ENCODE assay signal across 8 mouse cellular contexts in the genomic region with DNA sequence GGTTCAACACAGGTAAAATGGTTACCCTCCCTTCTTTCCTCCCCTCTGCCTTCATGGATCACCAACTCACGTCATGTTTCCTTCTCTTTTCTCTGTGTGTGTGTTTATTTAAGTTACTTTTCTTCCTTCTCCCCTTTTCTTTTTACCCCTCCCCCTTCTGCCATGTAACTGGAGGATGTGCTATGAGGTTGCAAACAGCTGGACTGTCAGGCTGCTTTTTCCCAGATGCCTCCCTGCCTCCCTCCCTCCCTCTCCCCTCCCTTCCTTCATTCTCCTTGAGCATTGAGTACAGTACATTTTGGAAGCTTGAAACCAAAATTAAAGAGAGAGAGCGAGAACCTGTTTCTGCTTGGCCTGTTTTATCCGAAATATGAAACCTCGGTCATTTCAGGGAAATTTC. TPM values are rescaled to one million over a fixed set of nuclear protein-coding genes. Genes with fewer than 3 reads are reported as not detected.
DNase-seq lines count a peak whose midpoint lies in the region; ATAC-seq and TF ChIP-seq lines count a peak whose summit lies in the region.

No protein-coding gene starts in this region.

- peaks cover 30% of the 10 kb centered on the region for H3K27me3 ChIP-seq in forebrain, embryonic 10.5 days (ENCODE audit: poor library complexity, severe bottlenecking)
- H3K27me3 ChIP-seq in forebrain, embryonic 13.5 days = peaks cover 25% of the 10 kb centered on the region
- no peaks in the 10 kb centered on the region for H3K27me3 ChIP-seq in CH12.LX (replicated peaks)
- peaks cover 6% of the 10 kb centered on the region; the same call in 1 of the 2 replicates for H3K27me3 ChIP-seq in limb, embryonic 15.5 days

- TF ChIP-seq RAD21 in CH12.LX (IDR thresholded peaks at IDR 0.05; ENCODE audit: low read depth, low read length) = no peak

- in situ Hi-C loops in CH12.LX (cut with MboI; ENCODE audit: low pct_ligation_motif_present, low pct_unique_long_range_greater_than_20kb, low sequenced_read_pairs) = no loop called here

- ATAC-seq in forebrain, embryonic 13.5 days = no peak
- no peak for ATAC-seq in limb, embryonic 15.5 days (ENCODE audit: insufficient number of reproducible peaks, low FRiP score, low TSS enrichment, low read depth)
- no peak for ATAC-seq in monocyte, adult 5-6 weeks (replicated peaks; ENCODE audit: insufficient number of reproducible peaks, low FRiP score, low TSS enrichment, poor library complexity, severe bottlenecking)

- dilution Hi-C loops in CH12.LX (cut with MboI; ENCODE audit: extremely low pct_ligation_motif_present, extremely low pct_unique_long_range_greater_than_20kb, low sequenced_read_pairs) = no loop called here

- WGBS in forebrain, embryonic 10.5 days = 93% methylated on average over 4 of the region's 4 CpGs
- WGBS in forebrain, embryonic 13.5 days = 90% methylated on average over 4 of the region's 4 CpGs
- WGBS in limb, embryonic 15.5 days = 76% methylated on average over 4 of the region's 4 CpGs

- H3K79me2 ChIP-seq in CH12.LX (replicated peaks; ENCODE audit: control insufficient read depth, extremely low read depth, insufficient read depth, poor library complexity, severe bottlenecking) = peaks cover 2% of the 10 kb centered on the region; the same call in 1 of the 2 replicates

- no peak overlapping the region for H3K4me2 ChIP-seq in forebrain, embryonic 13.5 days
- peak overlapping the region; percentile 85; the same call in 1 of the 2 replicates for H3K4me2 ChIP-seq in CH12.LX (ENCODE audit: insufficient read depth, low read depth, poor library complexity, severe bottlenecking)
- H3K4me2 ChIP-seq in limb, embryonic 15.5 days = 0 out of 2 replicates have a peak overlapping the region, but pooled peaks have one; percentile 79

- H3K36me3 ChIP-seq in forebrain, embryonic 10.5 days (replicated peaks) = peaks cover 57% of the 10 kb centered on the region
- H3K36me3 ChIP-seq in forebrain, embryonic 13.5 days (ENCODE audit: poor library complexity, severe bottlenecking) = peaks cover 57% of the 10 kb centered on the region
- peaks cover 53 to 57% of the 10 kb centered on the region in 2 experiments for H3K36me3 ChIP-seq in CH12.LX (replicated peaks in 1 of 2; ENCODE audit: control insufficient read depth in 1 of 2, insufficient read depth in 1 of 2, low read length in 1 of 2)
- peaks cover 57% of the 10 kb centered on the region for H3K36me3 ChIP-seq in limb, embryonic 15.5 days

- TF ChIP-seq CTCF in layer of hippocampus, adult 2 months (conservative IDR thresholded peaks at IDR 0.05) = no peak
- no peak for TF ChIP-seq CTCF in CH12.LX (conservative IDR thresholded peaks at IDR 0.05 in 1 of 2, IDR thresholded peaks at IDR 0.05 in 1 of 2; ENCODE audit: low read depth in 2 of 2, low read length in 2 of 2)

- H3K9me3 ChIP-seq in forebrain, embryonic 10.5 days = 0 out of 2 replicates have a peak, but pooled peaks cover 3% of the 10 kb centered on the region
- no peaks in the 10 kb centered on the region for H3K9me3 ChIP-seq in forebrain, embryonic 13.5 days (replicated peaks)
- H3K9me3 ChIP-seq in CH12.LX (replicated peaks; ENCODE audit: low read length) = no peaks in the 10 kb centered on the region
- no peaks in the 10 kb centered on the region for H3K9me3 ChIP-seq in limb, embryonic 15.5 days

- no peak overlapping the region for H3K27ac ChIP-seq in forebrain, embryonic 10.5 days
- no peak overlapping the region for H3K27ac ChIP-seq in forebrain, embryonic 13.5 days
- H3K27ac ChIP-seq in layer of hippocampus, adult 2 months = peak overlapping the region; percentile 100; the same call in 1 of the 2 replicates
- H3K27ac ChIP-seq in CH12.LX (ENCODE audit: insufficient read depth, low read depth) = no peak overlapping the region
- peak overlapping the region; percentile 98 for H3K27ac ChIP-seq in limb, embryonic 15.5 days

- no peak for DNase-seq in forebrain, embryonic 10.5 days (ENCODE audit: extremely low spot score, low spot score)
- DNase-seq in layer of hippocampus, adult 2 months (ENCODE audit: low spot score in 2 of 2) = no peak
- DNase-seq in layer of hippocampus, postnatal 10 days (ENCODE audit: low spot score in 2 of 2) = no peak
- DNase-seq in CH12.LX (ENCODE audit: extremely low read depth) = no peak
- DNase-seq in adrenal gland, adult 18-20 months (ENCODE audit: low spot score in 2 of 2) = no peak

- no peak for TF ChIP-seq POLR2A in CH12.LX (IDR thresholded peaks at IDR 0.05; ENCODE audit: low read depth, low read length)

- no peak for TF ChIP-seq EP300 in CH12.LX (IDR thresholded peaks at IDR 0.05; ENCODE audit: low read length)

- H3K4me1 ChIP-seq in forebrain, embryonic 10.5 days = peaks cover 33% of the 10 kb centered on the region
- peaks cover 31% of the 10 kb centered on the region for H3K4me1 ChIP-seq in forebrain, embryonic 13.5 days
- peaks cover 14 to 32% of the 10 kb centered on the region in 2 experiments for H3K4me1 ChIP-seq in CH12.LX (ENCODE audit: control insufficient read depth in 1 of 2, insufficient read depth in 2 of 2)
- H3K4me1 ChIP-seq in limb, embryonic 15.5 days = peaks cover 37% of the 10 kb centered on the region

- peak overlapping the region; percentile 75; the same call in 1 of the 2 replicates for H3K4me3 ChIP-seq in forebrain, embryonic 10.5 days
- no peak overlapping the region for H3K4me3 ChIP-seq in forebrain, embryonic 13.5 days
- no peak overlapping the region; the same call in 1 of the 2 replicates for H3K4me3 ChIP-seq in layer of hippocampus, adult 2 months
- H3K4me3 ChIP-seq in CH12.LX (replicated peaks in 1 of 3; ENCODE audit: low read depth in 2 of 3, low read length in 2 of 3, poor library complexity in 1 of 3) = no peak overlapping the region
- no peak overlapping the region; the same call in 1 of the 2 replicates for H3K4me3 ChIP-seq in limb, embryonic 15.5 days

- H3K9ac ChIP-seq in forebrain, embryonic 13.5 days = no peak overlapping the region
- no peak overlapping the region for H3K9ac ChIP-seq in CH12.LX (ENCODE audit: insufficient read depth, low read depth)
- H3K9ac ChIP-seq in limb, embryonic 15.5 days = no peak overlapping the region

TF ChIP-seq in CH12.LX, 34 proteins besides CTCF, POLR2A, EP300 and RAD21 (continues in another document):
- no peak for TF ChIP-seq USF1 (IDR thresholded peaks at IDR 0.05; ENCODE audit: low read depth, low read length)
- no peak for TF ChIP-seq SIN3A (IDR thresholded peaks at IDR 0.05; ENCODE audit: low read length)
- TF ChIP-seq UBTF (IDR thresholded peaks at IDR 0.05; ENCODE audit: low read depth, low read length) = no peak
- TF ChIP-seq POLR2AphosphoS2 (IDR thresholded peaks at IDR 0.05; ENCODE audit: low read depth, low read length) = no peak
- TF ChIP-seq ZNF384 (IDR thresholded peaks at IDR 0.05; ENCODE audit: low read depth, low read length) = no peak
- TF ChIP-seq GABPA (IDR thresholded peaks at IDR 0.05; ENCODE audit: insufficient replicate concordance, low read depth, low read length) = no peak

RNA-seq across cellular contexts. Expression of gene Leng9, which starts 2.3 kb away (rescaled TPM):
- 1.7 and 1.8 TPM in 2 replicates for polyA plus RNA-seq in forebrain, embryonic 10.5 days (2016; fragmentation: Nextera tagmentation; extraction: Ambion mirVana)
- 3.5 and 3.9 TPM in 2 replicates for polyA plus RNA-seq in forebrain, embryonic 13.5 days (2015; fragmentation: Nextera tagmentation; extraction: Ambion mirVana)
- 1 to 10 TPM; 5.6 to 6.6 TPM for total RNA-seq in layer of hippocampus, adult 2 months (2021)
- total RNA-seq in layer of hippocampus, postnatal 10 days (2021) = 1 to 10 TPM; 4.2 to 5.0 TPM
- total RNA-seq in CH12.LX (2012; rRNA removed) (1.2 and 1.8 TPM in 2 replicates), CH12.LX (2014; rRNA removed) (0.70 and 1.2 TPM in 2 replicates)
- 1.1 and 1.3 TPM in 2 replicates for polyA plus RNA-seq in CH12.LX (2012; ENCODE audit: insufficient read length, low read depth)
- 5.4 and 6.2 TPM in 2 replicates for polyA plus RNA-seq in limb, embryonic 15.5 days (2015; fragmentation: Nextera tagmentation; extraction: Ambion mirVana)
- total RNA-seq in monocyte, adult 5-6 weeks (2017) = 26.4 to 29.4 TPM (median 28.3 TPM) in 3 replicates
- 10 to 100 TPM in 1 of 2 experiments, 1 to 10 TPM in 1; 9.1 to 10.8 TPM for total RNA-seq in adrenal gland, adult 18-20 months (2021)

RNA-seq across cellular contexts. Expression of gene Leng8, which starts 11.0 kb away (rescaled TPM):
- 60.6 and 61.5 TPM in 2 replicates for polyA plus RNA-seq in forebrain, embryonic 10.5 days (2016; fragmentation: Nextera tagmentation; extraction: Ambion mirVana)
- 61.3 and 71.1 TPM in 2 replicates for polyA plus RNA-seq in forebrain, embryonic 13.5 days (2015; fragmentation: Nextera tagmentation; extraction: Ambion mirVana)
- 100 to 1,000 TPM; 189 to 218 TPM for total RNA-seq in layer of hippocampus, adult 2 months (2021)
- total RNA-seq in layer of hippocampus, postnatal 10 days (2021) = 100 to 1,000 TPM; 164 to 177 TPM
- total RNA-seq in CH12.LX (2012; rRNA removed) (28.6 and 33.5 TPM in 2 replicates), CH12.LX (2014; rRNA removed) (17.6 and 23.2 TPM in 2 replicates)
- 46.6 and 48.7 TPM in 2 replicates for polyA plus RNA-seq in CH12.LX (2012; ENCODE audit: insufficient read length, low read depth)
- 56.7 and 57.3 TPM in 2 replicates for polyA plus RNA-seq in limb, embryonic 15.5 days (2015; fragmentation: Nextera tagmentation; extraction: Ambion mirVana)
- total RNA-seq in monocyte, adult 5-6 weeks (2017) = 93.7 to 137 TPM (median 95.1 TPM) in 3 replicates
- 100 to 1,000 TPM in 1 of 2 experiments, 10 to 100 TPM in 1; 86.8 to 106 TPM for total RNA-seq in adrenal gland, adult 18-20 months (2021)

RNA-seq across cellular contexts. Expression of gene Cdc42ep5, which starts 16.8 kb away (rescaled TPM):
- 18.3 and 22.1 TPM in 2 replicates for polyA plus RNA-seq in forebrain, embryonic 10.5 days (2016; fragmentation: Nextera tagmentation; extraction: Ambion mirVana)
- 5.1 and 5.2 TPM in 2 replicates for polyA plus RNA-seq in forebrain, embryonic 13.5 days (2015; fragmentation: Nextera tagmentation; extraction: Ambion mirVana)
- total RNA-seq in layer of hippocampus, adult 2 months (2021) = 1 to 10 TPM; 1.1 to 1.7 TPM
- total RNA-seq in layer of hippocampus, postnatal 10 days (2021) = 1 to 10 TPM; 1.7 to 2.6 TPM
- 3.1 and 4.2 TPM in 2 replicates for total RNA-seq in CH12.LX (2012; rRNA removed)
- 2.0 and 2.1 TPM in 2 replicates for total RNA-seq in CH12.LX (2014; rRNA removed)
- 1.4 and 1.5 TPM in 2 replicates for polyA plus RNA-seq in CH12.LX (2012; ENCODE audit: insufficient read length, low read depth)
- polyA plus RNA-seq in limb, embryonic 15.5 days (2015; fragmentation: Nextera tagmentation; extraction: Ambion mirVana) = 80.6 and 82.3 TPM in 2 replicates
- total RNA-seq in monocyte, adult 5-6 weeks (2017) = 2.7 TPM in 1 of 3 replicates, not detected in the others
- total RNA-seq in adrenal gland, adult 18-20 months (2021) = 10 to 100 TPM; 22.9 to 26.9 TPM

RNA-seq across cellular contexts. Expression of gene Ttyh1, which starts 28.6 kb away (rescaled TPM):
- polyA plus RNA-seq in forebrain, embryonic 10.5 days (2016; fragmentation: Nextera tagmentation; extraction: Ambion mirVana) = 32.6 and 33.0 TPM in 2 replicates
- polyA plus RNA-seq in forebrain, embryonic 13.5 days (2015; fragmentation: Nextera tagmentation; extraction: Ambion mirVana) = 121 and 149 TPM in 2 replicates
- 100 to 1,000 TPM; 526 to 562 TPM for total RNA-seq in layer of hippocampus, adult 2 months (2021)
- total RNA-seq in layer of hippocampus, postnatal 10 days (2021) = 100 to 1,000 TPM; 610 to 702 TPM
- total RNA-seq in CH12.LX (2012; rRNA removed) (0.08 and 0.13 TPM in 2 replicates), CH12.LX (2014; rRNA removed) (not detected in 2 replicates)
- polyA plus RNA-seq in CH12.LX (2012; ENCODE audit: insufficient read length, low read depth) = 0.16 and 0.17 TPM in 2 replicates
- polyA plus RNA-seq in limb, embryonic 15.5 days (2015; fragmentation: Nextera tagmentation; extraction: Ambion mirVana) = 2.6 and 3.3 TPM in 2 replicates
- total RNA-seq in monocyte, adult 5-6 weeks (2017) = not detected in 3 replicates
- total RNA-seq in adrenal gland, adult 18-20 months (2021) = 1 to 10 TPM; 1.3 to 1.9 TPM

Comparison
In these comparisons a context has a peak if more than half of its experiments do, and no peak if none do; other contexts are left out.
1. H3K27ac ChIP-seq: peak in layer of hippocampus, adult 2 months (single experiment) and limb, embryonic 15.5 days (single experiment); none in forebrain, embryonic 10.5 days (single experiment), forebrain, embryonic 13.5 days (single experiment) and CH12.LX (single experiment).